Mouse (Mus musculus): ENCODE results near the gene Rap1gap. TPM values are rescaled to one million over a fixed set of nuclear protein-coding genes. Genes with fewer than 3 reads are reported as not detected.

The Rap1gap gene
- 10 to 100 TPM; 31.3 to 48.5 TPM for total RNA-seq (2021)
- long read RNA-seq, experiment 1, partial matches to known transcripts, result 22 of 46 reads
- long read RNA-seq, experiment 1, other reads (novel, unspliced or antisense), result 22 of 46 reads
- long read RNA-seq, experiment 2, partial matches to known transcripts, result 14 of 36 reads
- long read RNA-seq, experiment 2, other reads (novel, unspliced or antisense), result 15 of 36 reads

- peak; percentile 79 for DNase-seq
Measured at GRCm38 (mm10) chr4:137664433-137664979, at the start of gene Rap1gap. Rap1gap (plus strand) TSS chr4:137664726.

- no peak for DNase-seq
Measured at GRCm38 (mm10) chr4:137622847-137623246, 41.7 kb upstream of the Rap1gap start.

- DNase-seq, result peak; percentile 53
Measured at GRCm38 (mm10) chr4:137627476-137628235, 36.9 kb upstream of the Rap1gap start.

GRCm38 (mm10) chr4:137628400-137628799 is 36.1 kb upstream of the Rap1gap start:
- DNase-seq, result no peak

GRCm38 (mm10) chr4:137629354-137629753 is 35.2 kb upstream of the Rap1gap start:
- peak; percentile 75 for DNase-seq

GRCm38 (mm10) chr4:137630153-137630552 is 34.4 kb upstream of the Rap1gap start:
- no peak for DNase-seq

GRCm38 (mm10) chr4:137631596-137631995 is 32.9 kb upstream of the Rap1gap start:
- peak; percentile 73 for DNase-seq

- no peak for DNase-seq
Measured at GRCm38 (mm10) chr4:137633394-137633793, 31.1 kb upstream of the Rap1gap start.

GRCm38 (mm10) chr4:137636597-137636996 is 27.9 kb upstream of the Rap1gap start:
- DNase-seq, result no peak

GRCm38 (mm10) chr4:137641556-137641955 is 23.0 kb upstream of the Rap1gap start:
- peak; percentile 58 for DNase-seq

GRCm38 (mm10) chr4:137642101-137642500 is 22.4 kb upstream of the Rap1gap start:
- no peak for DNase-seq

- no peak for DNase-seq
Measured at GRCm38 (mm10) chr4:137643459-137643858, 21.1 kb upstream of the Rap1gap start.

GRCm38 (mm10) chr4:137646262-137646661 is 18.3 kb upstream of the Rap1gap start:
- no peak for DNase-seq

- DNase-seq, result no peak
Measured at GRCm38 (mm10) chr4:137647648-137648047, 16.9 kb upstream of the Rap1gap start.

GRCm38 (mm10) chr4:137648230-137648629 is 16.3 kb upstream of the Rap1gap start:
- no peak for DNase-seq

- no peak for DNase-seq
Measured at GRCm38 (mm10) chr4:137650912-137651311, 13.6 kb upstream of the Rap1gap start.

- DNase-seq, result no peak
Measured at GRCm38 (mm10) chr4:137652835-137653346, 11.6 kb upstream of the Rap1gap start.

- DNase-seq, result no peak
Measured at GRCm38 (mm10) chr4:137655241-137656031, 9.1 kb upstream of the Rap1gap start.

GRCm38 (mm10) chr4:137657674-137658073 is 6.9 kb upstream of the Rap1gap start:
- DNase-seq, result no peak

- no peak for DNase-seq
Measured at GRCm38 (mm10) chr4:137659541-137659940, 5.0 kb upstream of the Rap1gap start.

- DNase-seq, result peak; percentile 66
Measured at GRCm38 (mm10) chr4:137660364-137661077, 4.0 kb upstream of the Rap1gap start.

GRCm38 (mm10) chr4:137661078-137661450 is 3.5 kb upstream of the Rap1gap start:
- no peak for DNase-seq
